Mouse (Mus musculus) mammary gland, adult 2 months (tissue): ENCODE measurements around the gene Smim27. TPM values are rescaled to one million over a fixed set of nuclear protein-coding genes. Genes with fewer than 3 reads are reported as not detected.

Source experiments
- polyA plus RNA-seq: library from polyadenylated mRNA; depleted of rRNA; stranded (reverse); fragments of >200 nt; gene quantifications from 2 replicates; pipeline ENCODE4 v1.2.3, GENCODE M21; 2012; ENCODE audit warnings: low replicate concordance; rRNA removed

Gene Smim27
- polyA plus RNA-seq, result 22.0 and 25.4 TPM in 2 replicates

DNA sequence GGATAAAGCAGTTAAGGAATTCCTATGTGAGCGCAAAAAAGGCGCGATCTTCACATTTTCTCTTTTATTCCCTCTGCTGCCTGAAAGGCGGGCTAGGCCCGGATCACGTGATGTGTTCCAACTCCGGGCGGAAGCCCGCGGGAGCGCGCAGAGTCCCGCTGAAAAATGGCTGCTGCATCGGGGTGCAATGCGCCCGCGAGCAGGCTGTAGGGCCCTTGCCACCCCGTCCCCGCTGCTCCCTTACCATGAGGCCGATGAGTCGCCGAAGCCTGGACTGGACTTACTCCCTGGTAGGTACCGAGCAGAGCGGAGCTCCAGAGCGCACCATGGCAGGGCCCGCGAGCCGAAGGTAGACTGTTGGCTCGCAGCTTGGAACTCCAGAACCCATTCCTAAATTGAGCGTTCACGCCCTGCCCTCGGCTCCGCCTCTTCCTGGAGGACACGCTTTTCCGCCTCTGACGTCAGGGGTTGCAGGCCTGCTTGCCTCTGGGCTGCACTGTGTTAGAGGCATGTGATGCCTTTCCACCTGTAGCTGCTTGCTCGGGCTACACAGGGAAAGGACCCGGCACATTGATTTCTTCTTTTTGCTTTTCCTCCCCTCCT lies at the start of gene Smim27, which contains the start of gene Topors:
TSS of gene Smim27 (plus strand) at position 150 of the 603 bp plus-strand sequence.
TSS of gene Topors (minus strand) at position 421 of the 603 bp plus-strand sequence.

DNA sequence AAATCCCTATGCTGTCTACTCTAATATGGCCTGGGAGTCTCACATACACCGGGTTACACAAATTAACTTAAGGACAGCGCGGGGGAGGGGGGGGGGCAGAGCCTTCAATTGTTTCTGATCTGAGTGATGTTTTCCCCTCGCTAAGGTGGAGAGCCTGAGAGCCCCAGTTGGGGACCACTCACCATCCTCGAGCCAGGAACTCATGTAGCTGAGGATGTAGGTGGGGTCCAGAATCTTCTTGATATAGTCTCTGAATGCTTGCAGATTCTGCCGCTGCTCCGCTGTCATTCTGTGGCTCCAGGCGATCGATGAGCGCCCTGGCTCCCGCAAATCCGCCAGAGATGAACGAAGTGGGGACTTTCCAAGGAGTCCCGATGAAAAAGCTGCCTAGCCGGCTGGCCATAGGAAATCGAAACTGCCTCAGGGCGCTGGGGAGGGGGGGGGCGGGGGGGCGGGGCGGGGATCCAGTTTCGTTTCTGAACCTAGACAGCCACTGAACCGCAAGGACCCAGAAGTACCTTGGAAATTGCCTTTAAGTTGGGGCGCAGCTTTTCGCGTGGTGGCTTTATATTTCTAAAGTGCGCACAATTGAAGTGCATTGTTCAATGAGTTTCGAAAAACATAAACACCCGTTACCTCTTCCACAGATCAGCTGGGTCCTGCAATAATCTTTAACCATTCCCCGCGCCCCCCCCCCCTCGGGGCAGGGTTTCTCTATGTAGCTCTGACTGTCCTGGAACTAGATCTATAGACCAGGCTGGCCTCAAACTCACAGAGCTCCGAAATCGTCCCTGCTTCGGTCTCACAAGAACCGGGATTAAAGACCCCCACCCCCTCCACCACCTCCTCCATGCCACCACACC lies 29.7 kb upstream of the Smim27 start, which contains the start of gene Ddx58:
TSS of gene Ddx58 (minus strand) at position 420 of the 863 bp plus-strand sequence.

DNA sequence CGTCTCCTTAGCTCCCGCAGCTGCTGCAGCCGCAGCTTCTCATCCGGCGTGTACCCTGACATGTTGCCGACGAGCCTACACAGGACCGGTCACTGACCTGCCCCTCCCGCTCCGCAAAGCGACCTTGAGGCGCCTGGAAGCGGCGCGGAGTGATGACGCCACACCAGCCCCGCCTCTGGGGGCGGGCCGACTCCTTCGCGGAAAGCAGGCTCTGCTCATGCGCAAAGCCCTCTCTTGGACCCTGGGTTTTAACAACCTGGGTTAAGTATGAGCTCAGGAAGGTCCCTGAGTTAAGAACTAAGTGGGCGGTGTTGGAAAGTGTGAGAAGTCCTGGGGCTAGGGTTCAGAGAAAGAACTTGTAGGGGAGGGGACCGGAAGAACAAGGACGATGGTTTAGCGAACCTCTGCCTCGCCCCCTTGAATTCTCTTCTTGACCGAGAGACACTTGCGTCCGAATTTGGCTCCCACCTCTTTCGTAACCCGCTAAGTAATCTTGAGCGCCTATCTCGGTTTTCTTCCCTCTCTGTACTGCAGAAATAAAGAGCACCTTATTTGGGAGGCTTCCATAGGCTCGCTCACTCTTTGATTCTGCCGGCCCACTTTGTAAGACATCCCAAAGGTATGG lies 10.0 kb downstream of the Smim27 start, which contains the start of gene Ndufb6:
TSS of gene Ndufb6 (minus strand) at position 146 of the 625 bp plus-strand sequence.

Other genes starting within 250 kb of the Smim27 start
- 62.2 and 90.9 TPM in 2 replicates for gene Aco1, start 126.5 kb upstream of the Smim27 start, polyA plus RNA-seq
- 15.4 and 27.7 TPM in 2 replicates for gene Ddx58, start 29.8 kb upstream of the Smim27 start, polyA plus RNA-seq
- 3.5 and 4.0 TPM in 2 replicates for gene Topors, start 271 bp downstream of the Smim27 start, polyA plus RNA-seq
- 96.9 and 128 TPM in 2 replicates for gene Ndufb6, start 9.8 kb downstream of the Smim27 start, polyA plus RNA-seq
- 0.26 and 0.33 TPM in 2 replicates for gene Tmem215, start 202.6 kb downstream of the Smim27 start, polyA plus RNA-seq